Mouse (Mus musculus): Measurements from ENCODE around the gene Dynlt3. TPM values are rescaled to one million over a fixed set of nuclear protein-coding genes. Genes with fewer than 3 reads are reported as not detected.
"Not testable (repeated sequence)": the region's sequence is repeated elsewhere in the genome, so short reads cannot be mapped to it uniquely, and the experiment has no call there.

The Dynlt3 gene
- 100 to 1,000 TPM; 118 to 130 TPM for total RNA-seq (2021)
- long read RNA-seq, experiment 1, transcript Dynlt3-201 (5 exons, 2,176 nt): major isoform, 140 of 148 reads
- long read RNA-seq, experiment 1, partial matches to known transcripts: 5 of 148 reads
- long read RNA-seq, experiment 1, other reads (novel, unspliced or antisense): 0 of 148 reads
- long read RNA-seq, experiment 2, transcript Dynlt3-201 (5 exons, 2,176 nt): major isoform, 127 of 136 reads
- long read RNA-seq, experiment 2, partial matches to known transcripts: 2 of 136 reads
- long read RNA-seq, experiment 2, other reads (novel, unspliced or antisense): 7 of 136 reads

- peak; percentile 64 to 70 for DNase-seq (ENCODE audit: low spot score in 2 of 2)
Observed at GRCm38 (mm10) chrX:9662391-9663111, at the start of gene Dynlt3. Dynlt3 (minus strand) TSS chrX:9663003.

- no peak for DNase-seq (ENCODE audit: low spot score in 2 of 2)
Observed at GRCm38 (mm10) chrX:9699815-9700214, 37.0 kb upstream of the Dynlt3 start.

DNA sequence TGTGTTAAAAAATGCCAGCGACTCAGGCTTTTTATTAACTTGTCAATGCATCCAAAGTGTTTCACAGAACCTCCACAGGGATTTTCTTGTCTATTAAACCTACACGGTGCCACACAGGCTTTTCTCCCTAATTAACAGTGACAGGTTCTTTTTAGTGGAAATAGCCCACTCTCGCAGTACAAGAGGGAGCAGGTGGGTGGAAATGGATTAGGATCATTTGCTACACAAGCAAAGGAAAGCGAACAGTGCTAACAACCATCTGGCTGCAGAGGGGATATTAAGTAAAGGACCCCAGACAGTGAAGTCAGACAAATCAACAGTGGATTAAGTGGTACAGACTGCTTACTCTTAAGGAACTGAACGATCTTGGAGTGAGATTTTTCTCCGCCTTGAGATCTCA lies 33.2 kb upstream of the Dynlt3 start:
- no peak for DNase-seq (ENCODE audit: low spot score in 2 of 2)

DNA sequence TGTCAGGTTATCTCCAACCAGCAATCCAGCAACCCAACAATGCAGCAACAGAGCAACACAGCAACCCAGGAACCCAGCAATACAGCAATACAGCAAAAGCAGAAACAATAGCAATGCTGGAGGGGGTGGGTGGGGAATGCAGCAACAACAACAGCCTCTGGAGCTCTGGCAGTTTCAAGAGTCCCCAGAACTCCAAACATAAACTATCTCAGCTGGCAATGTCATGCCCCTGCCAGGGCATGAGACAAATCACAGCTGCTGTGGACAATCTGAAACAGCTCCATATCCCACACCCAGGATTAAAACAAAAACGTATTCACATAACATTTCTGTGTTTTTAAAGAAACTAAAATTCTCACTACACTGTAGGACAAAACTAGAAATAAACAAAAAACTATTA lies 9.2 kb upstream of the Dynlt3 start:
- DNase-seq (ENCODE audit: low spot score in 2 of 2): no peak

GRCm38 (mm10) chrX:9671418-9671817 lies 8.6 kb upstream of the Dynlt3 start:
- no peak for DNase-seq (ENCODE audit: low spot score in 2 of 2)

DNA sequence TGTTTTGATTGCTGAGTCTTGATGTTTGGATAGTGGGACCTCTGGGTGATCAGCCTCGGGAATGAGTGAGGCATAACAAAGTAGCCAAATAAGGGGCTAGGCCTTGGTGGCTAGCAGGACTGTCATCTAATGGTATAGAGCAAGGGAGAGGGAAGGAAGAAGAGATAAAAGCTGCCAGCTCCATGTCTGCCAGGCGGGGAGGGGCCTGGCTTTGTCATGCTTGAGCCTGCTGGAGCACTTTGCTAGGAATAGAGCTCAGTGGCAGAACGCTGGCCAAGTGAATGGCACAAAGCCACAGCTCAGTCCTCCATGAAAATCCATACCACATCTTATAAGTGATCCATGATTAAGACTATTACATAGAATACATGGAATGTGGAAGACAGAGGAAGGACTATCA lies 10.0 kb downstream of the Dynlt3 start:
- no peak for DNase-seq (ENCODE audit: low spot score in 2 of 2)

DNA sequence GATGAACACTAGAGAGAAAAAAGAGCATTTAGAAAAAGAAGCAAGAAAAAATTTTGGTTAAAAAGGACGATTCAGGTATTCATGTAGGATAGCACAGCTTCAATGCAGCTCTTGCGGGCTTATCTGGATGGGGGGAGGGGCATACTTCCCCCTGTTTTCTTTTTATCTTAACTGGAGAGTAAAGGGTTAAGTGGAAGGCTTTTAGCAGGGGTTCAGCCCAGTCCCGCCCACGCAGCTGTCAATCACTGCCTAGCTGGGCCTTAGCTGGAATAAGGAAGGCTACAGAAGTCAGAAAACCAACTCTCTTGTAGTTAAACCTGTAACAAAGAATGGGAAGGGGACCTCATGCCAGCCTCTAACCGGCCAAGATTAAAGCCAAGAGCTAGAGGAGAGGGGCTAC lies 22.2 kb downstream of the Dynlt3 start:
- not testable (repeated sequence) for DNase-seq (ENCODE audit: low spot score in 2 of 2)

DNA sequence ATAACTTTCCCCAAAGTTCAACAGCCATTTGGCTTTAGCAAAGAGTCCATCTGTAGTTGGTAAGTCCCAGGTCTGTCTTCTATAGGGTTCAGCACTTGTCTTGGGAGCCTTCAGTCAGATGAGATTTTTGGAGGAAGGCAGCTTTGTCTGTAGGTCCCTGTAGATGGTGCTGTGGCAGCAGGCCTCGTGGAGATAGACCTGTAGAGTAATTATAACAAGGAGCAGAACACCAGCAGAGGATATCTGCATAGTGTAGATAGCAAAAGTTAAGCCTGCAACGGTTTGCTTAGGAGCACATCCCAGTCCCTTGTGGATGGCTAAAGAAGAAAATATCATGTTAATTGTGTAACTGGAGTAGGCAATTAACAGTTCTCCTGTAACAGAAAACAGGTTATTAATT lies 22.7 kb downstream of the Dynlt3 start:
- peak in 1 of 2 experiments; percentile 3 for DNase-seq (ENCODE audit: low spot score in 2 of 2)

Other genes starting within 250 kb of the Dynlt3 start
- 1 to 10 TPM in 1 of 2 experiments, under 1 TPM in 1; 0.77 to 1.6 TPM for gene Cybb, start 175.2 kb downstream of the Dynlt3 start, total RNA-seq (2021)
- gene H2al1o, start 90.6 kb downstream of the Dynlt3 start, total RNA-seq (2021): not detected
- not detected for gene Hypm, start 183.9 kb upstream of the Dynlt3 start, total RNA-seq (2021)
- gene H2al3, start 186.7 kb upstream of the Dynlt3 start, total RNA-seq (2021): not detected
- gene Sytl5, start 222.6 kb upstream of the Dynlt3 start, total RNA-seq (2021): 1 to 10 TPM; 4.8 to 5.7 TPM